In genomic region chr13:81210516-81210915, GRCm38 (mm10) we compare ENCODE assay signal across 18 mouse cellular contexts.
"Had no signal": no experiment of that assay in that cellular context is flagged by ENCODE, and none has a peak within 500 bp of the region (broad histone marks: within the 10 kb centered on the region; RNA-seq: fewer than 3 reads in every experiment).

No protein-coding gene starts in this region.

- DNase-seq: lung, adult 18-20 months; lung, embryonic 14.5 days; lung, postnatal 10 days; lung, postnatal 4 days; midbrain, embryonic 14.5 days; retina, postnatal 1 day; right cerebral cortex, adult 18-20 months; right cerebral cortex, postnatal 25 days; right cerebral cortex, postnatal 4 days; spleen, adult 18-20 months; thymus, adult 18-20 months; thymus, postnatal 14 days; thymus, postnatal 36 days had no signal

- H3K27me3 ChIP-seq: midbrain, embryonic 12.5 days; neural tube, embryonic 13.5 days; neural tube, embryonic 15.5 days had no signal

- H3K9ac ChIP-seq: lung, embryonic 14.5 days; midbrain, embryonic 12.5 days; neural tube, embryonic 13.5 days; neural tube, embryonic 15.5 days had no signal

- H3K4me1 ChIP-seq: midbrain, embryonic 10.5 days; midbrain, embryonic 12.5 days; neural tube, embryonic 13.5 days; neural tube, embryonic 15.5 days had no signal

- H3K36me3 ChIP-seq: midbrain, embryonic 12.5 days; neural tube, embryonic 13.5 days; neural tube, embryonic 15.5 days had no signal

- H3K4me3 ChIP-seq: midbrain, embryonic 10.5 days; midbrain, embryonic 12.5 days; myocyte; neural tube, embryonic 13.5 days; neural tube, embryonic 15.5 days had no signal

- H3K27ac ChIP-seq: midbrain, embryonic 10.5 days; midbrain, embryonic 12.5 days; neural tube, embryonic 13.5 days; neural tube, embryonic 15.5 days had no signal
